ENCODE assay signal across 11 mouse cellular contexts in genomic region chr19:26467179-26467651, GRCm38 (mm10).
DNase-seq lines count a peak whose midpoint lies in the region; ATAC-seq and TF ChIP-seq lines count a peak whose summit lies in the region.
"Had no signal": no experiment of that assay in that cellular context is flagged by ENCODE, and none has a peak within 500 bp of the region (broad histone marks: within the 10 kb centered on the region; RNA-seq: fewer than 3 reads in every experiment).

No protein-coding gene starts in this region.

- no peak for TF ChIP-seq CTCF in cerebellum, adult 2 months (IDR thresholded peaks at IDR 0.05; ENCODE audit: borderline replicate concordance, insufficient read depth, low read depth, low read length)

- no peaks in the 10 kb centered on the region for H3K9me3 ChIP-seq in neural tube, embryonic 13.5 days
- H3K9me3 ChIP-seq in hindbrain, embryonic 16.5 days (ENCODE audit: control insufficient read depth, low read length), result no peaks in the 10 kb centered on the region
- H3K9me3 ChIP-seq: embryonic facial prominence, embryonic 13.5 days had no signal

- DNase-seq in cerebellum, adult 2 months, result peak; percentile 11 to 35
- no peak for DNase-seq in cerebellum, postnatal 4 days (ENCODE audit: low spot score in 2 of 2)
- no peak for DNase-seq in neural tube, embryonic 10.5 days (ENCODE audit: extremely low spot score, low spot score)
- DNase-seq in retina, embryonic 14.5 days (ENCODE audit: low spot score), result peak; percentile 62
- no peak for DNase-seq in urinary bladder, postnatal 36 days (ENCODE audit: low spot score in 2 of 2)
- no peak for DNase-seq in MN1 (ENCODE audit: low spot score)
- DNase-seq: heart, adult 2 months; kidney, postnatal 14 days had no signal

- H3K27ac ChIP-seq in cerebellum, adult 2 months (ENCODE audit: insufficient read depth, low read length), result no peak overlapping the region
- H3K27ac ChIP-seq in neural tube, embryonic 13.5 days (replicated peaks), result peak overlapping the region; percentile 34
- H3K27ac ChIP-seq in hindbrain, embryonic 16.5 days (ENCODE audit: low read depth, low read length), result peak overlapping the region; percentile 52
- H3K27ac ChIP-seq: embryonic facial prominence, embryonic 13.5 days; heart, adult 2 months had no signal

- no peak overlapping the region for H3K4me2 ChIP-seq in neural tube, embryonic 13.5 days
- H3K4me2 ChIP-seq in hindbrain, embryonic 16.5 days (ENCODE audit: low read length), result no peak overlapping the region
- H3K4me2 ChIP-seq: embryonic facial prominence, embryonic 13.5 days had no signal

- no peaks in the 10 kb centered on the region for H3K27me3 ChIP-seq in cerebellum, adult 2 months (ENCODE audit: control insufficient read depth, insufficient read depth, low read length)
- H3K27me3 ChIP-seq in neural tube, embryonic 13.5 days, result no peaks in the 10 kb centered on the region
- no peaks in the 10 kb centered on the region for H3K27me3 ChIP-seq in hindbrain, embryonic 16.5 days (replicated peaks; ENCODE audit: control insufficient read depth, insufficient read depth, low read length)

- H3K4me1 ChIP-seq in cerebellum, adult 2 months (ENCODE audit: control insufficient read depth, insufficient read depth, low read length), result peaks cover 12% of the 10 kb centered on the region
- peaks cover 27% of the 10 kb centered on the region for H3K4me1 ChIP-seq in neural tube, embryonic 13.5 days (replicated peaks)
- peaks cover 5% of the 10 kb centered on the region for H3K4me1 ChIP-seq in hindbrain, embryonic 16.5 days (ENCODE audit: control insufficient read depth, insufficient read depth, low read depth, low read length)

- no peak overlapping the region for H3K9ac ChIP-seq in neural tube, embryonic 13.5 days
- H3K9ac ChIP-seq in hindbrain, embryonic 16.5 days (ENCODE audit: low read depth, low read length), result no peak overlapping the region
- H3K9ac ChIP-seq: embryonic facial prominence, embryonic 13.5 days had no signal

- no peak overlapping the region for H3K4me3 ChIP-seq in cerebellum, adult 2 months (replicated peaks; ENCODE audit: insufficient read depth, low read depth, low read length)
- no peak overlapping the region for H3K4me3 ChIP-seq in neural tube, embryonic 13.5 days
- no peak overlapping the region for H3K4me3 ChIP-seq in hindbrain, embryonic 16.5 days (ENCODE audit: low read length)
- H3K4me3 ChIP-seq: embryonic facial prominence, embryonic 13.5 days; heart, adult 2 months had no signal

- TF ChIP-seq POLR2A in cerebellum, adult 2 months (IDR thresholded peaks at IDR 0.05; ENCODE audit: borderline replicate concordance, insufficient read depth, low read length), result no peak

- WGBS in cerebellum, adult 2 months, result 16% methylated on average over 5 of the region's 5 CpGs
- WGBS in neural tube, embryonic 13.5 days, result 46% methylated on average over 5 of the region's 5 CpGs
- WGBS in hindbrain, embryonic 16.5 days, result 29% methylated on average over 5 of the region's 5 CpGs

- no peaks in the 10 kb centered on the region for H3K36me3 ChIP-seq in neural tube, embryonic 13.5 days
- H3K36me3 ChIP-seq in hindbrain, embryonic 16.5 days (ENCODE audit: control insufficient read depth, insufficient read depth, low read length), result no peaks in the 10 kb centered on the region
- H3K36me3 ChIP-seq: embryonic facial prominence, embryonic 13.5 days had no signal

- ATAC-seq in neural tube, embryonic 13.5 days (ENCODE audit: low read depth), result no peak
- ATAC-seq in hindbrain, embryonic 16.5 days, result peak; percentile 63; the same call in 1 of the 2 replicates

Comparison
In these comparisons a context has a peak if more than half of its experiments do, and no peak if none do; other contexts are left out.
1. DNase-seq: peak in cerebellum, adult 2 months (2 of 2) and retina, embryonic 14.5 days (single experiment); none in cerebellum, postnatal 4 days (0 of 2), neural tube, embryonic 10.5 days (single experiment), urinary bladder, postnatal 36 days (0 of 2) and MN1 (single experiment).